Mouse (Mus musculus): ENCODE results near the gene Tfap4. TPM values are rescaled to one million over a fixed set of nuclear protein-coding genes. Genes with fewer than 3 reads are reported as not detected.

Tfap4 gene
- polyA plus RNA-seq, 1 experiment from 2014 or later: 13.3 TPM

GRCm38 (mm10) chr16:4522879-4523278 is 36.8 kb downstream of the Tfap4 start:
- Histone ChIP-seq H3K4me2 (no peak overlapping the region), H3K4me3 (no peak overlapping the region), H3K27me3 (replicated peaks) (no peaks in the 10 kb centered on the region), H3K9ac (no peak overlapping the region), H3K9me3 (replicated peaks) (no peaks in the 10 kb centered on the region), H3K4me1 (0 out of 2 replicates have a peak, but pooled peaks cover 8% of the 10 kb centered on the region), H3K27ac (no peak overlapping the region), H3K36me3 (no peaks in the 10 kb centered on the region)
- ATAC-seq: no peak
- WGBS (ENCODE audit: insufficient replicate concordance): 53% methylated on average over 8 of the region's 8 CpGs

GRCm38 (mm10) chr16:4521735-4522530 is 37.7 kb downstream of the Tfap4 start:
- Histone ChIP-seq H3K9me3 (replicated peaks) (no peaks in the 10 kb centered on the region), H3K36me3 (no peaks in the 10 kb centered on the region), H3K4me3 (no peak overlapping the region), H3K4me1 (0 out of 2 replicates have a peak, but pooled peaks cover 8% of the 10 kb centered on the region), H3K27ac (no peak overlapping the region), H3K4me2 (no peak overlapping the region), H3K9ac (no peak overlapping the region), H3K27me3 (replicated peaks) (no peaks in the 10 kb centered on the region)
- WGBS (ENCODE audit: insufficient replicate concordance): 68% methylated on average over 5 of the region's 5 CpGs
- no peak for ATAC-seq

- H3K4me1 ChIP-seq: 0 out of 2 replicates have a peak, but pooled peaks cover 8% of the 10 kb centered on the region
- H3K36me3 ChIP-seq: no peaks in the 10 kb centered on the region
- WGBS (ENCODE audit: insufficient replicate concordance): 48% methylated on average over 4 of the region's 4 CpGs
- ATAC-seq: no peak
- H3K27ac ChIP-seq: no peak overlapping the region
- no peak overlapping the region for H3K9ac ChIP-seq
- H3K27me3 ChIP-seq (replicated peaks): no peaks in the 10 kb centered on the region
- H3K4me2 ChIP-seq: no peak overlapping the region
- no peak overlapping the region for H3K4me3 ChIP-seq
- no peaks in the 10 kb centered on the region for H3K9me3 ChIP-seq (replicated peaks)
Measured at GRCm38 (mm10) chr16:4521074-4521667, 38.5 kb downstream of the Tfap4 start.

- no peaks in the 10 kb centered on the region for H3K27me3 ChIP-seq (replicated peaks)
- no peak overlapping the region for H3K4me3 ChIP-seq
- ATAC-seq: no peak
- H3K36me3 ChIP-seq: no peaks in the 10 kb centered on the region
- no peak overlapping the region for H3K4me2 ChIP-seq
- no peak overlapping the region for H3K27ac ChIP-seq
- H3K9me3 ChIP-seq (replicated peaks): no peaks in the 10 kb centered on the region
- H3K4me1 ChIP-seq: 0 out of 2 replicates have a peak, but pooled peaks cover 8% of the 10 kb centered on the region
- H3K9ac ChIP-seq: no peak overlapping the region
- 64% methylated on average over 8 of the region's 8 CpGs for WGBS (ENCODE audit: insufficient replicate concordance)
Measured at GRCm38 (mm10) chr16:4520673-4521072, 39.0 kb downstream of the Tfap4 start.

GRCm38 (mm10) chr16:4519825-4520224 is 39.8 kb downstream of the Tfap4 start:
- H3K27ac ChIP-seq: no peak overlapping the region
- no peak overlapping the region for H3K9ac ChIP-seq
- H3K4me2 ChIP-seq: no peak overlapping the region
- H3K9me3 ChIP-seq (replicated peaks): no peaks in the 10 kb centered on the region
- no peaks in the 10 kb centered on the region for H3K36me3 ChIP-seq
- ATAC-seq: no peak
- no peak overlapping the region for H3K4me3 ChIP-seq
- H3K4me1 ChIP-seq: 0 out of 2 replicates have a peak, but pooled peaks cover 8% of the 10 kb centered on the region
- 77% methylated on average over 2 of the region's 2 CpGs for WGBS (ENCODE audit: insufficient replicate concordance)
- no peaks in the 10 kb centered on the region for H3K27me3 ChIP-seq (replicated peaks)

GRCm38 (mm10) chr16:4519157-4519556 is 40.5 kb downstream of the Tfap4 start:
- no peaks in the 10 kb centered on the region for H3K9me3 ChIP-seq (replicated peaks)
- peaks cover 11% of the 10 kb centered on the region; the same call in 1 of the 2 replicates for H3K4me1 ChIP-seq
- no peaks in the 10 kb centered on the region for H3K36me3 ChIP-seq
- H3K9ac ChIP-seq: no peak overlapping the region
- no peak overlapping the region for H3K4me3 ChIP-seq
- ATAC-seq: no peak
- 60% methylated on average over 4 of the region's 4 CpGs for WGBS (ENCODE audit: insufficient replicate concordance)
- H3K27ac ChIP-seq: no peak overlapping the region
- no peak overlapping the region for H3K4me2 ChIP-seq
- H3K27me3 ChIP-seq (replicated peaks): no peaks in the 10 kb centered on the region

- WGBS (ENCODE audit: insufficient replicate concordance): 49% methylated on average over 2 of the region's 2 CpGs
- Histone ChIP-seq H3K27ac (no peak overlapping the region), H3K9me3 (replicated peaks) (no peaks in the 10 kb centered on the region), H3K4me2 (no peak overlapping the region), H3K9ac (no peak overlapping the region), H3K4me1 (peaks cover 10% of the 10 kb centered on the region), H3K27me3 (replicated peaks) (no peaks in the 10 kb centered on the region), H3K4me3 (no peak overlapping the region), H3K36me3 (no peaks in the 10 kb centered on the region)
- no peak for ATAC-seq
Measured at GRCm38 (mm10) chr16:4517906-4518305, 41.7 kb downstream of the Tfap4 start.

GRCm38 (mm10) chr16:4514383-4514782 is 45.3 kb downstream of the Tfap4 start:
- H3K4me1 ChIP-seq: peaks cover 11% of the 10 kb centered on the region
- no peak overlapping the region for H3K27ac ChIP-seq
- no peak for ATAC-seq
- no peak overlapping the region for H3K4me2 ChIP-seq
- H3K9ac ChIP-seq: no peak overlapping the region
- no peak overlapping the region for H3K4me3 ChIP-seq
- no peaks in the 10 kb centered on the region for H3K36me3 ChIP-seq
- 76% methylated on average over 3 of the region's 3 CpGs for WGBS (ENCODE audit: insufficient replicate concordance)
- no peaks in the 10 kb centered on the region for H3K27me3 ChIP-seq (replicated peaks)
- no peaks in the 10 kb centered on the region for H3K9me3 ChIP-seq (replicated peaks)

GRCm38 (mm10) chr16:4512661-4513438 is 46.8 kb downstream of the Tfap4 start:
- no peaks in the 10 kb centered on the region for H3K27me3 ChIP-seq (replicated peaks)
- ATAC-seq: no peak

GRCm38 (mm10) chr16:4511371-4511770 is 48.3 kb downstream of the Tfap4 start:
- Histone ChIP-seq H3K4me1 (peaks cover 11% of the 10 kb centered on the region), H3K27ac (no peak overlapping the region), H3K4me2 (no peak overlapping the region), H3K9ac (no peak overlapping the region), H3K36me3 (no peaks in the 10 kb centered on the region), H3K27me3 (replicated peaks) (no peaks in the 10 kb centered on the region), H3K4me3 (no peak overlapping the region), H3K9me3 (replicated peaks) (no peaks in the 10 kb centered on the region)
- no peak for ATAC-seq
- 67% methylated on average over 2 of the region's 2 CpGs for WGBS (ENCODE audit: insufficient replicate concordance)

More at GRCm38 (mm10) chr16:4512661-4513438, 46.8 kb downstream of the Tfap4 start:
- Histone ChIP-seq H3K4me2 (no peak overlapping the region), H3K27ac (no peak overlapping the region), H3K4me3 (no peak overlapping the region), H3K9ac (no peak overlapping the region), H3K4me1 (peaks cover 11% of the 10 kb centered on the region), H3K9me3 (replicated peaks) (no peaks in the 10 kb centered on the region), H3K36me3 (no peaks in the 10 kb centered on the region)
- WGBS (ENCODE audit: insufficient replicate concordance): 44% methylated on average over 3 of the region's 3 CpGs

GRCm38 (mm10) chr16:4506181-4506580 is 53.5 kb downstream of the Tfap4 start:
- Histone ChIP-seq H3K4me3 (no peak overlapping the region), H3K9me3 (replicated peaks) (no peaks in the 10 kb centered on the region), H3K4me1 (no peaks in the 10 kb centered on the region), H3K27me3 (replicated peaks) (no peaks in the 10 kb centered on the region), H3K9ac (no peak overlapping the region), H3K27ac (no peak overlapping the region), H3K36me3 (no peaks in the 10 kb centered on the region), H3K4me2 (no peak overlapping the region)
- WGBS (ENCODE audit: insufficient replicate concordance): 65% methylated on average over 3 of the region's 3 CpGs
- no peak for ATAC-seq

- Histone ChIP-seq H3K4me2 (no peak overlapping the region), H3K4me3 (no peak overlapping the region), H3K36me3 (no peaks in the 10 kb centered on the region), H3K9me3 (replicated peaks) (no peaks in the 10 kb centered on the region), H3K27ac (no peak overlapping the region), H3K9ac (no peak overlapping the region), H3K27me3 (replicated peaks) (no peaks in the 10 kb centered on the region), H3K4me1 (no peaks in the 10 kb centered on the region)
- WGBS (ENCODE audit: insufficient replicate concordance): 81% methylated on average over 1 of the region's 1 CpGs
- ATAC-seq: no peak
Measured at GRCm38 (mm10) chr16:4503495-4503894, 56.2 kb downstream of the Tfap4 start.
